Mouse (Mus musculus) frontal cortex, adult 2 months (tissue): ENCODE results near the gene Acsm1. TPM values are rescaled to one million over a fixed set of nuclear protein-coding genes. Genes with fewer than 3 reads are reported as not detected.
"Not testable (repeated sequence)": the region's sequence is repeated elsewhere in the genome, so short reads cannot be mapped to it uniquely, and the experiment has no call there.

Source experiments
- DNase-seq, 2 experiments: peaks; one replicate each; pipeline ENCODE4 v3.0.0; 2022; ENCODE audit warnings: low spot score in 1 of 2; ENCODE audit errors: extremely low spot score in 1 of 2
- polyA plus RNA-seq: library from polyadenylated mRNA; depleted of rRNA; stranded (reverse); fragments of >200 nt; gene quantifications from 2 replicates; pipeline ENCODE4 v1.2.3, GENCODE M21; 2012; rRNA removed

Gene Acsm1
- not detected in 2 replicates for polyA plus RNA-seq

- no peak for DNase-seq
Measured at GRCm38 (mm10) chr7:119606664-119607076, at the start of gene Acsm1. Gene Acsm1, plus strand, starts transcription at chr7:119607026.

- no peak for DNase-seq
Measured at GRCm38 (mm10) chr7:119559789-119560451, 46.9 kb upstream of the Acsm1 start.

- no peak for DNase-seq
Measured at GRCm38 (mm10) chr7:119560452-119560835, 46.4 kb upstream of the Acsm1 start.

DNA sequence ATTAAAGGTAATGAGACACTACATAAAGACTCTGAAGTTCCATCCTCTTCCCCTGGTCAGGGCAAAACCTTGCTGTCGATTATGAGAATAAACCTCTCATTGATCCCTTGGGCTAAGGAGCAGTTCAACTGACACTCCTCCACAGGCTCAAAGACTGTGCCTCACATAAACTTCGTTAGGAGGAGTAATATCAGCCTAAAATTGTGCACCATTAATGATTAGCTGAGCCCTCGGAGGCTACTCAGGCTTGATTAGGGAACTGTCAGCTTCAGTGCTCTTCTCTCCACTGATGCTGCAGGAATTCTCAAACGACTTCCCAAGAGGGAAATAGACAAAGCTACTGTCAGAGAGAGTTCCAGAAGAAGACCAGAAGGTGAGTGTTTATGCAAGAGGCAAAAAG, 45.4 kb upstream of the Acsm1 start:
- DNase-seq, result no peak

DNA sequence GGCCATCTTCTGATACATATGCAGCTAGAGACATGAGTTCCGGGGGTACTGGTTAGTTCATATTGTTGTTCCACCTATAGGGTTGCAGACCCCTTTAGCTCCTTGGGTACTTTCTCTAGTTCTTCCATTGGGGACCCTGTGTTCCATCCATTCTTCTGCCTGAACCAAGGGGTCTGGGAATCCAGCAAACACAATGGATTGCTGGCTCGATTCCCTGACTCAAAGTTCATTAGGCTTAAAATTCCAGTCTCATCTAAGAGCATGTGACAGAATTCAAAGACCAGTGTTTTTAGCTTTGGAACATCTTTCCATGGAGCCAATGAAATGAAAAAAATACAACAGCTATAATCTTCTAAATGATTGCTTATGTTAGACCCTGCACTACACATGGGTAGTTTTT, 44.4 kb upstream of the Acsm1 start:
- not testable (repeated sequence) for DNase-seq

DNA sequence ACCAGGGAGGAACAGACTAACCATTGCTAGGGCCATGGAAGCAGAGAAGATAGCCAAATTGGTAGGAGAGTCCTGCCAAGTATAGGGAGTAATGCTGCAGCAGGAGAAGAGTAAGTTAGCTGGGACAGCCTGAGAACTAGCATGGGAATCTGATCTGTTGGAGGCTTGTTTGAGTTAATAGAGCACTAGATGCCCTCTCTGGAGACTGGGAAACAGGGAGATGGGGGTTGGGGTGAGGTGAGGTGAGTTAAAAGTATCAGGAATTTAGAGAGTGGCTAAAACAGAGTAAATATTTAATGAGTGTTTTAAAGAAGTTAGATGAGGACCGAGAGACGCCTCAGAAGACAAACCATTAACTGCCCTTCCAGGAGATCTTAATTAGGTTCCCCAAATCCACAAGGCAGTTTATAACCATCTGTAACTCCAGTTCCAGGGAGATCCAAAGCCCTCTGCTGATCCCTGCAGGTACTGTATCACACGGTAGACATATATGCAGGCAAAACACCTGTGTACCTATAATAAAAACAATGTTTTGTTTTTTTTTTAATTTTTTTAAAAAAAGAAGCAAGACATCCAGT, 12.2 kb upstream of the Acsm1 start:
- DNase-seq, result no peak

- no peak for DNase-seq
Measured at GRCm38 (mm10) chr7:119595306-119595705, 11.5 kb upstream of the Acsm1 start.

GRCm38 (mm10) chr7:119596536-119596935, 10.3 kb upstream of the Acsm1 start:
- no peak for DNase-seq

- DNase-seq, result no peak
Measured at GRCm38 (mm10) chr7:119601195-119601953, 5.5 kb upstream of the Acsm1 start.

GRCm38 (mm10) chr7:119601954-119602317, 4.9 kb upstream of the Acsm1 start:
- no peak for DNase-seq

DNA sequence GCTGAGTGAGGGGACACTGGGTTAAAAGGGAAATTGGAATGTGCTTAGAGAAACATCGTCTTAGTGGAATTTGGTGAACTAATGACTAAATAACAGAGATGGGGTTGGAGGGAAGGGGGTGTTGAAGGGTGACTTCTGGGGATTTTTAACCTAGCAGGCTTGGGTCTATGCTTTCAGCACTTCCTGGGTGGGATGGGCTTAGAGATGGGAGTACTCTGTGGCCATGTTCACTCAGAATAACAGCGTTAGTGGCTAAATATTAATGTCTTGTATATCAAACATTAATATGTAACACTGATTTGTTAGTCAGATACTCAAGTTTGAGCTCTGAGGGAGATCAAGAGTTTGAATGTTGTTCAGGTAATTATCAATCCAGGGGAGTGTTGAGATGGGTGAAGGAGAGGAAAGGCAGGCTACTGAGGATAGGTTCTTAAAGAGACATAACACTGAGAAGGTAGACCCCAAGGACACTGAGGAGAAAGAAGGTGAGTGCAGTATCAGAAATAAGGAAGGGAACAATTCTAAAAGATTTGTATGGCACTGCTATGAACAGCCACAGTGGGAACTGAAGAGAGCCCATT, 1.8 kb upstream of the Acsm1 start:
- DNase-seq, result no peak

DNA sequence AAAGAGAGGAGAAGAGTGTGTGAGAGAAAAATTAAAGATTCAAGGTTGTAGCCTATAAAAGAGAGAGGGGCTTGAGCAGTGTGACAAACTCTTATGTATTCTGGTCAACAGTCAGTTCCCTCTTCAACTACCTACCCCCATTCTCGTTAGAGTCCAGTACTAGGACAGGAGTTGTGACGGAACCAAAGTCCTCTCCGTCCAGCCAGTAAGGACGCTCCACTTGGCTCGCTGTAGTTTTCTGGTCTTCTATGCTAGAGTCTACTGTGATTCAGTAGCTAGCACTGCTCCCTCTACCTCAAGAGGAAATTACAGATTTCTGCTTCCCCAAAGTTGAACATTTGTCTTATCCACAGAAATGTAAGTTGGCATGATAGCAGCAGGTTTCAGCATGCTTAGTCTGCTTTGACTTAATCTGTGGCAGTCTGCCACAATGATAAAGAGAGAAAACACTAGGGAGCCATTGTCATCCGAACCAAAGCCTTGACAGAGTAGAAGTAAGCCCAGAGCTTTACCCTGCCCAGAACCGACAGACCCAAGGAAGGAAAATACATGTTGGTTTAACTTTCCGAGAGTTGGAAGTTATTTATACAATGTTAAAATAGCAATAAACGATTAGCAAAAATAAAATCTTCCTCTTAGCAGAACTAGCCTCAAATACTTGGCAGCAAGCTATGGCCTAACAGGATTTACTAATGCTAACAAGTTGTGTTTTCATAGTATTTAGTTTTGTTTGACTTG, 731 bp upstream of the Acsm1 start:
- no peak for DNase-seq

DNA sequence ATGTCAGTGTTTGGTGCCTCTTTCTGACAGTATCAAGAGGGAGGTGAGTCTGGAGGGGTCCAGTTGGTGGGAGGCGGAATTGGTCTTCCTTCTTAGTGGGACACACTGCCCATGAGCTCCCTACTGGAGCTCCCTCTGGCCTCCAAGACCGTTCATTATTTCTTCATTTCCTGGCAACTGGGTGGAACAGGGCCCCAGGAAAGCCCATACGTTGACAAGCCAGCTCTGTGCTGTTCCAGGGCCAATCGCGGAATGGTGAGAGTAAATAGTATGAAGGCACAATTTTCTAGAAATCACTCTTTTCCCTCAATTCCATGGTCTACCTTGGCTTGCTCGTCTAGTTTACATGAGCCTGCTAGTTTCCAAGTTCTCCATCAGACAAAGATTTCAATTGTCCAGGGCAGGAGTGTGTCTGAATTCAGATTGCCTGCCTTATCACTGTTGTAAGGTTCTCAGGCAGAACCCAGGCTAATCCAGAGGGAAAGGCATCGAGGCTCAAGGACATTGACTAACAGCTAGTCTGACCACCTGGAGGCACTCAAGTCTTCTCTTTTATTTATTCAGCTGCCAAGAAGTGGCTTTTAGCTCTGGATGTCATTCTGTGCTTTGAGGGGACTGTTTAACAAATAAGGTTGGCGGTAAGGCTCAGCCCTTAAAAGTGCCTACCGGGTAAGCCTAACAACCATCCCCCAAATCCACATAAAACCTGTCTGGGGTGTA, 1.1 kb downstream of the Acsm1 start:
- DNase-seq, result no peak

- no peak for DNase-seq
Measured at GRCm38 (mm10) chr7:119616531-119616930, 9.7 kb downstream of the Acsm1 start.

DNA sequence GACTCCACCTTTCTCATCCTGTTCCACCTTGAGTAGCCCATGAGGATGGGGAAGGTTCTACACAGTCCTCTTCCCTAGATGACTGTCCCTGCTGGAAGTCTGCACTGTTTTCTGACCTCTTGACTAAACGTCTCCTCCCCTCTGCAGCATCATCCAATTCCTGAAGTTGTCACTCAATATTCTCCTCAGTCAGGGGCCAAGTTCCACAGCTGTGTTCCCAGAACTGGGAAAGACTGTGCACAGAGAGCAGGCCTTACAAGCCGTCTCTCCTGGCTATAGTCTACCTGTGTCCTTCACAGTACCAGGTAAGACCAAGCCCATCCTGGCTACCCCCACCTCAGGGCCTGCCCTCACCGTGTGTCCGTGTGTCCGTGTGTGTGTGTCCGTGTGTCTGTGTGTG, 10.8 kb downstream of the Acsm1 start:
- DNase-seq, result no peak

DNA sequence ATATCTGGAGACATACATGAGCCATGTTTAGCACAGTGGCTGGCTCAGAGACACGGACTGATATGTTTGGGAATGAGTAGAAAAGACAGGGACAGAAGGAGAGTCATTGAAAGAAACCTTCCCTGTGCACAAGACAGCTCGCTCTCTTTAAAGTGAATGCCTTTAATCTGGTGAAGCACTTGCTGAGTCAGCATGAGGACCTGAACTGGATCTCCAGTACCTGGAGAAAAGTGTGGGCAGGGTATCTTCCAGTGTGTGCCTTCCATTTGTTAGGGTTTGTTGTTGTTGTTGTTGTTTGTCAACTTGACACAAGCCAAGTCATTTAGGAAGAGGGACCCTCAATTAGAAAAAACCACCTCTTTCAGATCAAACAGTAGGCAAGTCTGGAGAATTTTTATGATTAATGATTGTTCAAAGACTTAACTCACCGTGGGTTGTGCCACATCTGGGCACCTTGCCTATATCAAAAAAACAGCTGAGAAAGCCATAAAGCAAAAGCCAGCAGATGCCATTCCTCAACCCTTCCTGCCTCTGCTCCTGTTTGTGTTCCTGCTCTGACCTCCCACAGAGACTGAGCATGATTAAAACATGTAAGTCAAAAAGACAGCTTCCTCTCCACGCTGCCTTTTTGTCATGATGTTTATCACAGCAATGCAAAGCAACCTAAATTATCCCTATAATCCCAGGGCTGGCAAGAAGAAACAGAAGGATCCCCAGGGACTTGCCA, 11.5 kb downstream of the Acsm1 start:
- no peak for DNase-seq

DNA sequence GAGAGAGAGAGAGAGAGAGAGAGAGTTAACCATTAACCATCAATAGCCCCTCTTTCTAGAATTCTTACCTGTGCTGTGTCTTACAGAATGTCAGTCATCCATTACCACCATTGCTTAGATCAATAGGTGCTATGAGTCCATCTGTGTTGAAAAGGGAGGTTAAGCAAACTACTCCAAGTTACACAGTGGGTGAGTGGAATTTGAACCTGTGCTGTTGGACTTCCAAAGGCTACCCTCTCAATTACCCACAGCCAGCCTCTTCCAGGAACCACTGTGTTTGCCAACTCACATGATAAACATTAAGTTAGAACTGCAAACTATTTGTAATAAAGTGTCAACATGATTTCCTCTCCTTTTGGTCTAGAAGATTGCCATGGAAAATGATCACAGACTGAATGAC, 13.3 kb downstream of the Acsm1 start:
- no peak for DNase-seq

DNA sequence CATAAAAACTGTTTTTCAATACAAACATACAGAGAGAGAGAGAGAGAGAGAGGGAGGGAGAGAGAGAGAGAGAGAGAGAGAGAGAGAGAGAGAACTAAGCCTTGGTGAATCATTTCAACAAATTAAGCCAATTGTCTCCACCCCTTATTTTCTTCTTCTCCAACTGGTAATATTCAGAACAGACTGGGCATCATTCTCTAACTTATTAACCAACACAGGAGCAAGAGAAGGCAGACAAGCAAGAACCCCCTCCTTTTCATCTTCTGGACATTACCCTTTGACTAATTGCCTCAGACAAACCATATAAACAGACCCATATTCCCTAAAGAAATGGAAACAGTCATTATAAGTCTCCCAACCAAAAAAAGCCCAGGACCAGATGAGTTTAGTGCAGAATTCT, 31.9 kb downstream of the Acsm1 start:
- DNase-seq, result no peak

GRCm38 (mm10) chr7:119642307-119642706, 35.5 kb downstream of the Acsm1 start:
- no peak for DNase-seq

DNA sequence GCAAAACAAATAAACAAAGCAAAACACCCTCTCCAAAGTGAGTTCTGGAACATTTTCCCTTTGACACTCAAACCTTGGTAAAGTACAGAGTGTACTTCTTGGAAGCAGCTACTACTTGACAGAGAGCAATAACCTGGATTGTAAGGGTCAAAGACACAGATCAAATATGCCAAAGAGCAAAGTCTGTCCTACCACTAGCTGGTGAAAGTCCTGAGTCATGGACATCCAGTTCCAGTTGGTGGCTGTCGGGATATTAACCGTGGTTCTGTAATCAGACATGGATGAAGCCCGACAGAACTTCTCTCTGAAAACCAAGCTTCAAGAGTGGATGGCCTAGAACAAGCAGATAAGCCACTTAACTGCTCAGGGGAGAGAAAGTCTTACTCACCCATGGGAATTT, 61.1 kb downstream of the Acsm1 start:
- no peak for DNase-seq
